14 mouse cellular contexts compared by ENCODE assay signal in the genomic region with DNA sequence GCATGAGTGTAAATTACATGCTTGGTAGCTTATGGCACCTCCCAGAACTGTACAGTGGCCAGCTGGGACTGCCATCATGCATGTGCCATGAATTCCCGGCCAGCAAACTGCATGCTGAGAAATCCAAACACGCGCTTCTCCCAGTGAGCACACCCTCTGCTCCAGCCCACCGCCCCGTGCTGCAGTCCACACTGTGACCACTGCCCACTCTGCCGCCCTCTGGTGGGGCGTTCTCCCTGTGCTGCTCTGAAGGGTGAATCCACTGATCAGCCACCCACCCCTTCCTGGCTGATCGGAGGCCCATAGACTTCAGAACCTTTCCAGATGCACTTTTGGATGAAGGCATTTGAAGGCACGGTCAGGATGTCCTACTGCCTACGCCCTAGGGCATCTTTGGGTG. TPM values are rescaled to one million over a fixed set of nuclear protein-coding genes. Genes with fewer than 3 reads are reported as not detected.
A peak's percentile ranks its signal among the peaks of the same experiment; 100 is the strongest.
DNase-seq lines count a peak whose midpoint lies in the region; ATAC-seq lines count a peak whose summit lies in the region.
"Had no signal": no experiment of that assay in that cellular context is flagged by ENCODE, and none has a peak within 500 bp of the region (broad histone marks: within the 10 kb centered on the region; RNA-seq: fewer than 3 reads in every experiment).

No protein-coding gene starts in this region.

- no peak overlapping the region for H3K9ac ChIP-seq in kidney, embryonic 14.5 days (ENCODE audit: low read depth, low read length)
- H3K9ac ChIP-seq: forebrain, embryonic 12.5 days; limb, embryonic 13.5 days had no signal

- ATAC-seq in kidney, embryonic 14.5 days (ENCODE audit: low FRiP score, low TSS enrichment): no peak
- no peak for ATAC-seq in megakaryocyte, adult 5-6 weeks (ENCODE audit: poor library complexity, severe bottlenecking)
- ATAC-seq: Patski had no signal

- no peak overlapping the region for H3K4me2 ChIP-seq in kidney, embryonic 14.5 days (replicated peaks; ENCODE audit: low read depth, low read length)
- H3K4me2 ChIP-seq: forebrain, embryonic 12.5 days; limb, embryonic 13.5 days had no signal

- H3K27ac ChIP-seq in kidney, embryonic 14.5 days (ENCODE audit: low read depth, low read length): no peak overlapping the region
- H3K27ac ChIP-seq: forebrain, embryonic 12.5 days; limb, embryonic 13.5 days had no signal

- peak; percentile 65 to 68 for DNase-seq in cerebellum, postnatal 10 days
- DNase-seq in cerebellum, adult 8-10 months: no peak
- DNase-seq in kidney, postnatal 4 days: peak; percentile 53 to 55
- DNase-seq in retina, embryonic 14.5 days (ENCODE audit: low spot score): peak; percentile 71
- no peak for DNase-seq in retina, postnatal 1 day
- DNase-seq in testis, postnatal 14 days (ENCODE audit: low spot score): peak; percentile 24
- DNase-seq: gastrocnemius, postnatal 25 days had no signal

- no peaks in the 10 kb centered on the region for H3K9me3 ChIP-seq in kidney, embryonic 14.5 days (ENCODE audit: control insufficient read depth, low read length)
- H3K9me3 ChIP-seq: forebrain, embryonic 12.5 days; limb, embryonic 13.5 days had no signal

- WGBS in kidney, embryonic 14.5 days: 74% methylated on average over 10 of the region's 10 CpGs

- H3K4me1 ChIP-seq in kidney, embryonic 14.5 days (ENCODE audit: control insufficient read depth, insufficient read depth, low read length): no peaks in the 10 kb centered on the region
- H3K4me1 ChIP-seq: forebrain, embryonic 12.5 days; limb, embryonic 13.5 days had no signal

- no peaks in the 10 kb centered on the region for H3K36me3 ChIP-seq in kidney, embryonic 14.5 days (ENCODE audit: control insufficient read depth, insufficient read depth, low read length)
- H3K36me3 ChIP-seq: forebrain, embryonic 12.5 days; limb, embryonic 13.5 days had no signal

- H3K4me3 ChIP-seq in kidney, embryonic 14.5 days (ENCODE audit: low read length): no peak overlapping the region
- H3K4me3 ChIP-seq: forebrain, embryonic 12.5 days; limb, embryonic 13.5 days had no signal

- H3K27me3 ChIP-seq in kidney, embryonic 14.5 days (ENCODE audit: control insufficient read depth, insufficient read depth, low read length): no peaks in the 10 kb centered on the region
- H3K27me3 ChIP-seq: forebrain, embryonic 12.5 days; limb, embryonic 13.5 days; Patski had no signal

RNA-seq across cellular contexts. Expression of a gene that starts 44.6 kb away (rescaled TPM):
- 0.23 and 0.51 TPM in 2 replicates for polyA plus RNA-seq in kidney, embryonic 14.5 days (2014; fragmentation: Nextera tagmentation; extraction: Ambion mirVana)
- not detected in 2 replicates for total RNA-seq in megakaryocyte, adult 5-6 weeks (2015)
- not detected in 2 replicates for total RNA-seq in megakaryocyte, adult 5-6 weeks (2017)
- total RNA-seq: gastrocnemius, postnatal 25 days had no signal
- polyA plus RNA-seq: heart, embryonic 16.5 days; stomach, embryonic 14.5 days had no signal

Comparison
In these comparisons a context has a peak if more than half of its experiments do, and no peak if none do; other contexts are left out.
1. DNase-seq: peak in cerebellum, postnatal 10 days (2 of 2), kidney, postnatal 4 days (2 of 2), retina, embryonic 14.5 days (single experiment) and testis, postnatal 14 days (single experiment); none in cerebellum, adult 8-10 months (single experiment) and retina, postnatal 1 day (single experiment).